Mouse (Mus musculus) urinary bladder, postnatal 14 days (tissue): ENCODE measurements around the gene Prkaa2.
"Not testable (repeated sequence)": the region's sequence is repeated elsewhere in the genome, so short reads cannot be mapped to it uniquely, and the experiment has no call there.

Experiments
- DNase-seq: peaks from one replicate; pipeline ENCODE4 v3.0.0; 2021; ENCODE audit warnings: low spot score

The Prkaa2 gene

DNA sequence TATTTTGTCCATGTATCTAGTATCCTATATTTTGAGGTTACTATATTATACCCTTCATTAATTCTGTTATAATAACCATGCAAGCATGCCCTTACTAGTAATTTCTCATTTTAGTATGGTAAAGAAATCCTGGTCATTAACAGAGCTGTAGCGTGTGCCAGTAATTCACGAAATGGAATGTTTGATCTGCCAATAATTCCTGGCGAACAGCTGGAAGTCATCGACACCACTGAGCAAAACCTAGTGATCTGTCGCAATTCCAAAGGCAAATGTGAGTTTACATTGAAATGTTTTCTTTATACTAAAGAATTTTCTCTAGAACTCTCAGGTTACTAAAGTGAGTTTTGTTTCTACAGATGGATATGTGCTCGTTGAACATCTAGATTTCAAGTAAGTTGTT lies 94.2 kb downstream of the Prkaa2 start:
- no peak for DNase-seq

DNA sequence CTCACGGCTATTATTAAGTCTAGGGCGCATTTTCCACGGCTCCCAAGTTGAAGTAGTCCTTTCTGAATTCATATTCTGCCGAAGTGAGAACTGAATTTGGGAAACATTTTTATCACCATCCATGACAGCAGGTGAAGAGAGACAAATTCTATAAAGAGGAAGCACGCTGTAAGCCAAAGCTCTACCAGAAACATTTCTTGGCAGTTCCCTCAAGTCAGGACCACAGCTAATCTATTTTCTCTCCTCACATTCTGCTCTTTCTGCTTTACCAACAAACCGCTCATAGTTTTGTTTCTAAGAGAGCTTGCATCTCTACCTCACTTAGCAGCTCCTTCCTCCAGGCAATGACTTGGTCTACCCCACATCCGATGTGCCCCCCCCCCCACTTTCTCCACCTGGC lies 96.0 kb downstream of the Prkaa2 start:
- no peak for DNase-seq

DNA sequence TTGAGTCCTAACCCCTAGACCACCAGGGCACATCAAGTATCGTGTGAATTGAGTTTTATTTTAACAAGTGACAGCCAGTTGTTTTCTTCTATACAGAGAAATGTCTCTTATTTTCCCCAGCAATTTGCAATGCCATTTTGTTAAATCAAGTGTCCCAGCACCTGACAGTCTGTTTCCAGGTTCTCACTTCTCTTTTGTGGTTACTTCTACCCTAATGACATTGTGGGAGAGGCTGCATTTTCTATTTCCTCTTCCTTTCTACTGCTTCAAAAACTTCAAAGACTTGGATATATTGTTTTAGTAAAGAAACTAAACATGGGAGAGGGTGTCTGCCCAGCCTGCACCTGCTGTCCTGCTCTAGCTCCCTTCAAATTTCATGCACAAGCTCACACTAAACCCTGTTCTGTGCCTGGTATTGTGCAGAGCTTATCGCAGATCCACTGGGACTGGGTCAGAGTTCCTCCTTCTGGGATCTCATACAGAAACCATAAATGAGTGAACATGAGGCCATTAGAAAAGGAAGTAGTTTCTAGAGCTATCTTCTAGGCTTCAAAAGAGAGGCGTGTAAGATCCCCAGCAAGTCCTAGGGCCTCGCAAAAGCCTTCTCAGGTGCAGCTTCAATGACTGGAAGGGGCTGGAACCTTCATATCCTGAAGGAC lies 102.2 kb downstream of the Prkaa2 start:
- no peak for DNase-seq

DNA sequence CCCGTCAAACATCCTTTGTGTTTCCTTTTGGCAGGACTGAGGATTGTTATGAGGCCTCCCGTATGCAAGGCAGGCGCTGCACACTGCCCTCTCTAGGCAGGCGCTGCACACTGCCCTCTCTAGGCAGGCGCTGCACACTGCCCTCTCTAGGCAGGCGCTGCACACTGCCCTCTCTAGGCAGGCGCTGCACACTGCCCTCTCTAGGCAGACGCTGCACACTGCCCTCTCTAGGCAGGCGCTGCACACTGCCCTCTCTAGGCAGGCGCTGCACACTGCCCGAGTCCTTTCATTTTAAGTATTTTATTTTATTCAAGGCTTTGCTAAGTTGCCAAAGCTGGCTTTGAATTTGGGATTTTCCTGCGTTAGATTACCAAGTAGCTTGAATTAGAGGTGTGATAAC lies 105.0 kb downstream of the Prkaa2 start:
- not testable (repeated sequence) for DNase-seq

DNA sequence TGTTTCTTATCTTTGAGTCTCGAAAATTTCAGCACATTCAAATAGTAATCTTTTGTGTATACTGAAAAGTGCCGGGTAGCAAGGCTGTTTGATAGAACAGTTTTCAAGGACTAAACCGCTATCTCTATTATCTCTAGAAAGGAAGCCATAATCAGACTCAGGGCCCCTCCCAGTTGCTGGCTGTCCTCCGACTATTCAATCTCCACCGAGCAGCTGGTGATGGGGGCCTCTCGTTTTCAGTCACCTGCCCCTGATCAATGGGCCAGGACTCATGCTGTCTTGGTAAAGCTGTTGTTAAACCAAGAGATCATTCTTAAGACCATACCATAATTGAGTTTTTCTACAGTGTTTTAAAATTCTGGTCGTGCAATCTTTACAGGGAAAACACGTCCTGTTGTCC lies 105.6 kb downstream of the Prkaa2 start:
- DNase-seq = no peak

DNA sequence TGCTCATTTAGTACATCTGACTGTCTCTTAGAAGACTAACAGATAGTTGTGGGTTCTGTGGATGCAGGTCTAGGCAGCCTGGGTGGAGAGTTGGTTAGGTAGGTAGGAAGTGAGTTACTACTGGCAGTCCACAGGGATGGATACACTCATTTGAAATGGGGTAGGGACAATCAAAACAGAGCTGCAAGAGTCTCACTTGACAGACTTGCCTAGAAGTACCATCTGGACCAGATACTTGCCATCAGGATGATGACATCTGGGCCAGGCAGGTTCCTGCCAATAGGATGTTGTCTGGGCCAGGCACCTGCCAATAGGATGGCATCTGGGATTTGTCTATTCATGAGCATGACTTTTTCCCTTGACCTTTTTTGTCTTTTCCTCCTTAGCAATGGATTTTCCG lies 108.0 kb downstream of the Prkaa2 start:
- DNase-seq = no peak

DNA sequence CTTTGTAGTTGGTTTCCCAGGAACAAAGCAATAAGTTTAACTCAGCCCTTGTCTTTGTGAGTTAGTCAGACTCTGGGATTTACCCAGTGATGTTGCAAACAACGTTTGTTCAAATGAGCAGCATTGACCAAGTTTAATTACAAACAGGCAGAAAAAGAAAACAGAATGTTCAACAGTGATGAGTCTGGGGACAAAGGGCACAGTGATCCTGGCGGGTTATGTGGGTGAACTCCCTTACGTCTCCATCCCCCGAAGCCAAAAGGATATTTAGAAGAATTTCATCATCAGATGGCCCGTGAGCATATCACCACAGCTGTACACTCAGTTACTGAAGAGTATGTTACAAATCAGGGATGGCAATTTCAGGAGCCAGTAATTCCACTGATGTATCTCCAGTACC lies 110.0 kb downstream of the Prkaa2 start:
- no peak for DNase-seq

DNA sequence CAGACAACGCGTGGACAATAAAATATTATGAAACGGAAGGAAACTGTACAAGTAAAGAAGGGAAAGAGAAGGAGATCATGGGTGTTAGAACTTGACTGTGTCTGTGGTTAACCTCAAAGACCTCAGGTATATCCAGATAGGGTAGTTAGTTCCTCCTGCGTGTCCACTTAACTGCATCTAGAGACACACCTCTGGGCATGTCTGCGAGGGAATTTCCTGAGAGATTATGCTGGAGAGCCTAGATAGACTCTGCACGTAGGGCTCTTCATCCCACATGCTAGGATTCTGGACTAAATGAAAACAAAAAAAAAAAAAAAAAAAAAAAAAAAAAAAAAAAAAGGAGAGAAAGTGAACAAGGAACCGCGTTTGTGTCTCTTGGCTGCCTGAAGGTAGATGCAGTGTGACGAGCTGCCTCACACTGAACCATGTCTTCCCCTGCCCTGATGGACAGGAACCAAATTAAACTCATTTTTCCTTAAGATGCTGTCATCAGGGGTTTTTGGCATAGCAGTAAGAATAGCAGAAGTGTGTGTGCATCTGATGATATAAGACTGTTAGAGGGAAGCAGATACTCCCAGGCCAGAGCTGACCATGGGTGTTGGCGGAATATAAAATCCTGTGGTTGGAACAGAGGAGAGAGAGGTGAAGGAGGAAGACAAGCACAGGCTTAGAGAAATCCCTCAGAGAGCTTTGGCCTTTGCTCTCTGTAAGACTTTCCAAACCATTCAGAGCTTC lies 116.4 kb downstream of the Prkaa2 start:
- DNase-seq = no peak

DNA sequence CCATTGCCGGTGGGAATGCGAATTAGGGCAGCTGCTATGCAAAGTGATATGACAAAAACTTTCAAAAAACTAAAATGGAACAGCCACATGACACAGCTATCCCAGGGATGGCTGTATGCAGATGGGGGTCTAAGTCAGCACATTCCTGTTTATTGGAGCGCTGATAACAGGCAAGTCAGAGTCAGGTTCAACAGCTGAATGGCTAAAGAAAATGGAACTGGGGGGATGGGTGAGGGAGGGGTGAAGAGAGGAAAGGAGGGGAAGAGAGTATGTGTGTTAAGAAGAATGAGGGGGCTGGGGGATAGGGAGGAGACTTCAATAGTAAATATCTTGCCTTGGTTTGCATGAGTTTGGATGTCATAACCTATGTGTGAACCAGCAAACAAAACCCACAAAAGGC lies 117.4 kb downstream of the Prkaa2 start:
- no peak for DNase-seq

DNA sequence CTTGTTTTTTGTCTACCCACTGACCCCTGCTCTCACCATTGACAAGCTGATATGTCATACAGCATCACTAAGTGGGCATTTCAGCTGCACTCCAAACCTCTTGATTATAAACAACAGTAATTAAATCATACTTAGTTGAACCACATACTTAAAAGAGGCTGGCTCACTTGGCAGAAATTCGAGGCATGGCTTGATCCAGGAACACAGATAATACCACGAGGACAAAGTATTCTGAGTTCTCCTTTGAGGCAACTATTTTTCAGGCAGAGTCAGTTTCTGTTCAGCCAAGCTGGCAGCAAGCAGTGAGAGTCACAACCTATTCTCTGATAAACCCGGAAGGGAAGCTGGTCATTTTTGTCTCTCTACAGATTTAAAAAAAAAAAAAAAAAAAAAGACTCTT lies 119.0 kb downstream of the Prkaa2 start:
- DNase-seq = no peak

DNA sequence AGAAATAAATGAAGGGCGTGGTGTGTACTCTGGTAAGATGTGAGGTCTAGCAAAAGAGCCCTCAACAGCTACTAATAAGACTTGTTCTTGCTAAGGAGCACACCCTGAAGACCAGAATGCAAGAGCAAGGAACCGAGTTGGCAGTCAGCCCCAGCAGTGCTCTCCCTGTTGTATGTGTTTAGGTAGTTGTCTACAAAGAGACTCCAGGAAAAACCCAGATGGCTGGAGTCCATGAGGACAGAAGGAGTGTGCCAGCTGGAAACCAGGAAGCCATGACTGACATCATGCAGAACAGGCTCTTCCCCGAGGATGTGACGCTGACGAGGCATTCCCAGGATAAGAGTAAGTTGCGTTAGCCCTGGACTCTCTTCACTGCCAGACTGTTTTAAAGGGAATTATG lies 119.7 kb downstream of the Prkaa2 start:
- DNase-seq = peak; percentile 33

DNA sequence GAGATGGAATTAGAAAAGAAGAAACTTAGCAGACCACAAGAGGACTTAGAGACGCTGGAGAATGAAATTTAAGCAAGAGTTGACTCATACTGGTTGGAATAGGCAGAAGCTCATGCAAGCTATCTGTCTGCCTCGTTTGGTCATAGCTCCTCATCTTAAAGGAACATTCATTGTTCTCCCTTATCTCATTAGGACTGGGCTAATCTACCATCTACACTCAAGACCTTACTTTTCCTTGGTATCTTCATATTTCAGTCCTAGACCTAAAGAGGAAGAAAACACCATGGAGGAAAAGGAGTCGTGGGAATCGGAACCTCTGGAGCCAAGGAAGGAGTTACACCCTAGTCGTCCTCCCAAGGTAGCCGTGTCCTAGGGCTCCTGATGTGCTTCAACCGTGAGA lies 121.0 kb downstream of the Prkaa2 start:
- DNase-seq = no peak

DNA sequence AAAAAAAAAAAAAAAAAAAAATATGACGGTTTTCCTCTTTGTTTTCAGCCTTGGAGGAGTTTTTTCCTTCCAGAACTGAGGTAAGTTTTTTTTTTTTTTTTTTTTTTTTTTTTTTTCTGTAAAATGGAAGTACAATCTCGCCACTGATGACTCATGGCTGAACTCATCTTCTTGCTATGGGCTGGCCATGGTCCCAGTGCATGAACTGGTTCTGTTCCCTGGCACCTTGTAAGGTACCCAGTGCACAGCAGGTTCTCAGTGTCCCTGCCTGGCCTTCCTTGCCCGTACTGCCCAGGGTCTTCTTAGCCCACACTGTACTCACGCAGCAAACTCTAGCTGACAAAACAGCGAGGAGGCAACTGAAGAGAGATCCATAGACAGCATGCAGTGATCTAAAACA lies 121.6 kb downstream of the Prkaa2 start:
- peak; percentile 70 for DNase-seq

DNA sequence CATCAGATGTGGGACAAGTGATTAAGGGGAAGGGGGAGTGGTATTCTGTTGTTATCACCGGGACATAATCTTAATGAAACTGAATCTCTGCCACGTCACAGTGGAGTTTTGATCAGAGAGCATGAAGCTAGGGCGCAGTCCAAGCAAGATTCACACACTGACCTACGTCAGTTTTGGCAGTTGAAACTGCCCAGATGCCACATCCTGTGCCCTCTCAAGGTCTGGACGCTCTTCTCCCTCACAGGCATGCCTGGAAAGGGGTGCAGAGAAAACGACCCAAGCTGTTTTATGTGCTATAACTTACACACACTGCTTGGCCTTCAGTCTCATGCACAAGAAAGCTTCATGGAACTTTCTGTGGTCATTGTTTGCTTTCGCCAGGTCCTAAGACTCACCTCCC lies 122.1 kb downstream of the Prkaa2 start:
- DNase-seq = no peak

DNA sequence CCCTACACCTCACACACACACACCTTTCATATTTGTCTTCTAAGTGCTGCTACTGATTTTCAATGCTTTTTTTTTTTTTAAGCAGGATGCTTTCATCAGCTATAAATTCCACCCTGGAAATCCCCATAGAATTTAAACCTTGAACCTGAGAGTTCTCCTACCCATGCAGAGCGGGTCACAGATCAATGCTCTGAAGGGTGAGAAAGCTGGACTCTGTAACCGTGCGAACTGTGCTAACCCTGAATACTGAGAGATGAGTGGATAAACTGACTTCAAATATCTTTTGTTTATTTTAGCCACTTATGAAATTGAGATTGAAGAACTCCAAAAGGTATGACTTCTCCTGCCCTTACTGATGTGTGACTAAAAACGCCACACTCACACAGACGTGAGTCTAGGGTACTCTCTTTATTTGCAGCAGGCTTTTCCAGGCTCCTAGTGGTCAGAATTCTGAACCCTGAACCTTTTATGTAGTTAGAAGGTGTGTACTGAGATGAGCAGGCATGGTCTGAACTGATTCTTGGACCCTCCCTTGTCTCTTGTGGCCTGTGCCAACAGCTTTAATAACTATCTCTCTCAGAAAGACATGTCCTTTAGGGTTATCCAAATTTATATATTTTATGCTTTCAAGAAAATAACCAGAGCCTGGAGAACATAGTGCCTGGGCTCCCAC lies 123.6 kb downstream of the Prkaa2 start:
- no peak for DNase-seq
